Mouse (Mus musculus) kidney, adult 2 months (tissue): ENCODE data around the gene Tnfrsf22.

Experiments
- CTCF ChIP-seq: fragments of 200-500 bp; conservative IDR thresholded peaks from 2 replicates; pipeline ENCODE4 v1.5.1; 2011; ENCODE audit warnings: low read depth, mild to moderate bottlenecking, control low read depth, low read length, moderate library complexity, mixed read lengths; ENCODE audit not compliant: insufficient read depth, insufficient read length
- POLR2A ChIP-seq: fragments of 200-500 bp; IDR thresholded peaks from one replicate; pipeline ENCODE4 v1.6.1; 2011; ENCODE audit warnings: low read depth, low read length, control low read depth

DNA sequence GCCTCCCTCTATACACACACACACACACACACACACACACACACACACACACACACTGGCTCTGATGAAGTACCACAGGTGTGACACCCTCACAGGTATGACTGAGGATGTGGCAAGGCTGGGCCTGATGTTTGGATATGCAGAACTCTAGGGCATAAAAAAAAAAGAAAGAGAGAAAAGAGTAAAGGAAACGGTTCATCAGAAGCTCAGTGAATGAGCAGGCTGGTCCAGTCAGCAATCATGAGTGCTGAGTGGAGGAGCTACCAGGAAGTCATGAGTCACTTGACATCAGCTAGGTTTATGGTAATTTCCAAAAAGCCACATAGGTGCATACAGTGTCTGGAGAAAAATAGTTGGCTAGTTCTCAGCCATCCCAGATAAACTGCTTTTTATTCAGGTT, 20.0 kb downstream of the Tnfrsf22 start:
- TF ChIP-seq POLR2A = no peak
- TF ChIP-seq CTCF = no peak
